Comparison of ENCODE assay signal across 9 mouse cellular contexts in the genomic region with DNA sequence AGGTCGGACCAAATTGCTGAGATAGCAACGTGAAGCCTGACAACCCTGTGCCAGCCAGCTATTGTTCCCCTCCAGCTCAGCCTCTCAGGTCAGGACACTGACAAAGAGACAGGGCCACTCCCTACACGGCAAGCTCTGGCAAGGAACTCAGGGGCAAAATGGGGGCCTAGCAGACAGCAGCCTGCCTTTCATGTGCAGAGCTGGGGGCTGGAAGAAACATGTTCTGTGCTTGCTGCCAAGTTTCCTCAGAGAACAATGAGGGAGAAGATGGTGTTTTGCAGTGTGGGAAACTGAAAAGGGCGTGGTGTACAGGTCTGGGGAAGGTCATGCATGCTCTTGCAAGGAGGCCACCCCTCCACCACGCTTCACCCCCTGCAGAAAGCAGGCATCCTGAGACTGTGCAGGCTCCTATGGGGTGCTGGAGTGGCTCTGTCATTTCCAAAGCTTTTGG.
DNase-seq lines count a peak whose midpoint lies in the region; ATAC-seq and TF ChIP-seq lines count a peak whose summit lies in the region.
"Had no signal": no experiment of that assay in that cellular context is flagged by ENCODE, and none has a peak within 500 bp of the region (broad histone marks: within the 10 kb centered on the region; RNA-seq: fewer than 3 reads in every experiment).

No protein-coding gene starts in this region.

- H3K9me3 ChIP-seq in kidney, postnatal 0 days (replicated peaks; ENCODE audit: low read length) = no peaks in the 10 kb centered on the region
- no peaks in the 10 kb centered on the region for H3K9me3 ChIP-seq in embryonic facial prominence, embryonic 11.5 days (replicated peaks; ENCODE audit: control insufficient read depth, low read length)
- no peaks in the 10 kb centered on the region for H3K9me3 ChIP-seq in heart, embryonic 13.5 days

- H3K4me1 ChIP-seq in kidney, postnatal 0 days (replicated peaks; ENCODE audit: insufficient read depth, low read length) = no peaks in the 10 kb centered on the region
- no peaks in the 10 kb centered on the region for H3K4me1 ChIP-seq in embryonic facial prominence, embryonic 11.5 days (ENCODE audit: control insufficient read depth, insufficient read depth, low read length)
- H3K4me1 ChIP-seq in heart, embryonic 13.5 days = peaks cover 28% of the 10 kb centered on the region

- no peaks in the 10 kb centered on the region for H3K36me3 ChIP-seq in kidney, postnatal 0 days (ENCODE audit: insufficient read depth, low read length)
- no peaks in the 10 kb centered on the region for H3K36me3 ChIP-seq in embryonic facial prominence, embryonic 11.5 days (replicated peaks; ENCODE audit: control insufficient read depth, insufficient read depth, low read depth, low read length)
- no peaks in the 10 kb centered on the region for H3K36me3 ChIP-seq in heart, embryonic 13.5 days

- no peak overlapping the region for H3K4me2 ChIP-seq in kidney, postnatal 0 days (ENCODE audit: low read length)
- no peak overlapping the region for H3K4me2 ChIP-seq in embryonic facial prominence, embryonic 11.5 days (ENCODE audit: low read depth, low read length)
- no peak overlapping the region for H3K4me2 ChIP-seq in heart, embryonic 13.5 days

- H3K27me3 ChIP-seq in kidney, postnatal 0 days (ENCODE audit: insufficient read depth, low read length) = no peaks in the 10 kb centered on the region
- H3K27me3 ChIP-seq in embryonic facial prominence, embryonic 11.5 days (ENCODE audit: control insufficient read depth, insufficient read depth, low read length) = no peaks in the 10 kb centered on the region
- no peaks in the 10 kb centered on the region for H3K27me3 ChIP-seq in heart, embryonic 13.5 days (replicated peaks)

- no peak for ATAC-seq in kidney, postnatal 0 days (replicated peaks; ENCODE audit: low FRiP score, low read depth)
- 0 out of 2 replicates have a peak, but pooled peaks have one; percentile 54 for ATAC-seq in embryonic facial prominence, embryonic 11.5 days (replicated peaks; ENCODE audit: insufficient number of reproducible peaks, low FRiP score, low TSS enrichment, low read depth)
- ATAC-seq in heart, embryonic 13.5 days (ENCODE audit: extremely low read depth, insufficient number of reproducible peaks, low FRiP score, low TSS enrichment) = peak; percentile 45

- H3K27ac ChIP-seq in kidney, postnatal 0 days = no peak overlapping the region
- no peak overlapping the region for H3K27ac ChIP-seq in embryonic facial prominence, embryonic 11.5 days (replicated peaks; ENCODE audit: low read depth, low read length)
- H3K27ac ChIP-seq in heart, embryonic 13.5 days (replicated peaks) = peak overlapping the region; percentile 37

- peak; percentile 19 for DNase-seq in kidney, postnatal 0 days (ENCODE audit: low spot score)
- no peak for DNase-seq in kidney, postnatal 10 days
- no peak for DNase-seq in embryonic facial prominence, embryonic 11.5 days (ENCODE audit: low spot score)
- peak; percentile 69 for DNase-seq in lung, postnatal 10 days
- no peak for DNase-seq in adrenal gland, adult 18-20 months (ENCODE audit: low spot score in 2 of 2)
- DNase-seq in cerebellum, adult 9-11 months = no peak
- DNase-seq in liver = no peak
- DNase-seq: kidney, adult 11 months had no signal

- H3K4me3 ChIP-seq in kidney, postnatal 0 days (replicated peaks; ENCODE audit: low read depth, low read length) = no peak overlapping the region
- H3K4me3 ChIP-seq in embryonic facial prominence, embryonic 11.5 days (ENCODE audit: low read depth, low read length) = no peak overlapping the region
- H3K4me3 ChIP-seq in heart, embryonic 13.5 days = no peak overlapping the region

- no peak for TF ChIP-seq CTCF in kidney, postnatal 0 days (IDR thresholded peaks at IDR 0.05; ENCODE audit: low read depth)

- 35% methylated on average over 5 of the region's 5 CpGs for whole genome bisulfite sequencing in kidney, postnatal 0 days
- 45% methylated on average over 5 of the region's 5 CpGs for WGBS in embryonic facial prominence, embryonic 11.5 days
- WGBS in heart, embryonic 13.5 days = 34% methylated on average over 5 of the region's 5 CpGs

- H3K9ac ChIP-seq in kidney, postnatal 0 days (ENCODE audit: low read depth, low read length) = no peak overlapping the region
- H3K9ac ChIP-seq in embryonic facial prominence, embryonic 11.5 days (replicated peaks; ENCODE audit: low read length) = no peak overlapping the region
- H3K9ac ChIP-seq in heart, embryonic 13.5 days = peak overlapping the region; percentile 44; the same call in 1 of the 2 replicates

Comparison
In these comparisons a context has a peak if more than half of its experiments do, and no peak if none do; other contexts are left out.
1. DNase-seq: peak in kidney, postnatal 0 days (single experiment) and lung, postnatal 10 days (single experiment); none in kidney, postnatal 10 days (single experiment), embryonic facial prominence, embryonic 11.5 days (single experiment), adrenal gland, adult 18-20 months (0 of 2), cerebellum, adult 9-11 months (single experiment) and liver (single experiment).